In the genomic region with DNA sequence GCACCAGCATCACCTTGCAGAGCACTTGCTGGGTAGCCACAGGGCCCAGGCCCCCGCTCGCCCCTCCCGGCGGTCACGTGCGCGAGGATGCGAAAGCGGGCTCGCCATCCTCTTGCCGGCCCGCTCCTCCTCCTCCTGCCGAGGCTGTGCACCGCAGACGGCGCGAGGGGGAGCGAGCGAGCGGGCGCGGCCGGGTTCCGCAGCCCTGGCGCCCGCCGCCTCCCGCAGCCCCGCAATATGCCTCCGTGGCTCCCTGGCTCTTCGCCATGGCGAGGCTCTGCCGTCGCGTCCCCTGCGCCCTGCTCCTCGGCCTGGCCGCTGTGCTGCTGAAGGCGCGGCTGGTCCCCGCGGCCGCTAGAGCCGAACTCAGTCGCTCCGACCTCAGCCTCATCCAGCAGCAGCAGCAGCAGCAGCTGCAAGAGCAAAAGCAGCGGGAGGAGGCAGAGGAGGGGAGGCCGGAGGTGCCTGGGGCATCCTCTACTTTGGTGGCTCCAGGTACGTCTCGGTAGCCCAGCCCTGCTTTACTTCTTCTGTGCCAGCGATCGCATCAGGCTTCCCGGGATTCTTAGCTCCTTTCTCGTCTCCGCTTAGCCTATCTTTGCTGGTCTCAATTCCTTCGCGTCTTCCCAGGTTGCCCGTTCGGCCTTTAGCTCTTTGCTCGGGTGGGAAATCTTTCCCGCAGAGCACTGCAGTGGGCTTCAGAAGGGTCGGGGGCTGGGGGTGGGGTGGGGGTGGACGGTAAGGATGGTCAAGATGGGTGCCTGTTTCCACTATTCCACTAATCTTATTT, we compare ENCODE assay signal across 8 mouse cellular contexts. TPM values are rescaled to one million over a fixed set of nuclear protein-coding genes. Genes with fewer than 3 reads are reported as not detected.
A peak's percentile ranks its signal among the peaks of the same experiment; 100 is the strongest.
DNase-seq lines count a peak whose midpoint lies in the region; ATAC-seq lines count a peak whose summit lies in the region.

A gene (plus strand): TSS at position 154 of the 790 bp plus-strand sequence.

- peak within 1 kb of the TSS; percentile 92 for H3K9ac ChIP-seq in forebrain, embryonic 15.5 days (replicated peaks)
- H3K9ac ChIP-seq in neural tube, embryonic 15.5 days (replicated peaks): peak within 1 kb of the TSS; percentile 97

- H3K9me3 ChIP-seq in forebrain, embryonic 15.5 days: no peaks in the 10 kb centered on the region
- H3K9me3 ChIP-seq in neural tube, embryonic 15.5 days (replicated peaks): no peaks in the 10 kb centered on the region

- peak within 1 kb of the TSS; percentile 62 for H3K4me3 ChIP-seq in forebrain, embryonic 15.5 days
- peak within 1 kb of the TSS; percentile 91 for H3K4me3 ChIP-seq in neural tube, embryonic 15.5 days (replicated peaks)

- H3K27ac ChIP-seq in forebrain, embryonic 15.5 days (replicated peaks): peak within 1 kb of the TSS; percentile 92
- H3K27ac ChIP-seq in neural tube, embryonic 15.5 days (replicated peaks): peak within 1 kb of the TSS; percentile 99

- peak; percentile 30 for DNase-seq in c-Kit-positive CD71-negative TER-119-negative erythroid progenitor cells, embryonic 14.5 days (ENCODE audit: low read depth)
- peak; percentile 38 for DNase-seq in heart, postnatal 25 days (ENCODE audit: low spot score)
- peak; percentile 82 to 90 for DNase-seq in layer of hippocampus, adult 18-20 months (ENCODE audit: low spot score in 2 of 2)
- peak; percentile 51 to 59 for DNase-seq in lung, adult 18-20 months
- DNase-seq in testis, postnatal 10 days (ENCODE audit: low spot score): peak; percentile 75

- under 1% methylated on average over 63 of the region's 63 CpGs for WGBS in forebrain, embryonic 15.5 days
- under 1% methylated on average over 47 of the region's 63 CpGs for WGBS in neural tube, embryonic 15.5 days

- peaks cover 30% of the 10 kb centered on the region for H3K4me1 ChIP-seq in forebrain, embryonic 15.5 days
- H3K4me1 ChIP-seq in neural tube, embryonic 15.5 days: peaks cover 22% of the 10 kb centered on the region

- ATAC-seq in CD4-positive, CD25-positive, alpha-beta regulatory T cell, adult 4 months: peak; percentile 79
- ATAC-seq in forebrain, embryonic 15.5 days (replicated peaks): peak; percentile 95
- ATAC-seq in neural tube, embryonic 15.5 days (ENCODE audit: low FRiP score): peak; percentile 95

- intact Hi-C loops in heart, postnatal 25 days (cut with DNase I): no loop called here

- H3K27me3 ChIP-seq in forebrain, embryonic 15.5 days: no peaks in the 10 kb centered on the region
- H3K27me3 ChIP-seq in neural tube, embryonic 15.5 days (replicated peaks): no peaks in the 10 kb centered on the region

- H3K36me3 ChIP-seq in forebrain, embryonic 15.5 days: no peaks in the 10 kb centered on the region
- H3K36me3 ChIP-seq in neural tube, embryonic 15.5 days: no peaks in the 10 kb centered on the region

- H3K4me2 ChIP-seq in forebrain, embryonic 15.5 days (replicated peaks): peak within 1 kb of the TSS; percentile 55
- H3K4me2 ChIP-seq in neural tube, embryonic 15.5 days: peak within 1 kb of the TSS; percentile 63

RNA-seq across cellular contexts. Expression of the gene that starts here (rescaled TPM):
- under 1 TPM; 0.34 to 0.50 TPM for polyA plus RNA-seq in CD4-positive, CD25-positive, alpha-beta regulatory T cell, adult 4 months (2017; shearing (Covaris generic))
- 63.5 and 67.5 TPM in 2 replicates for polyA plus RNA-seq in forebrain, embryonic 15.5 days (2015; fragmentation: Nextera tagmentation; extraction: Ambion mirVana)
- total RNA-seq in heart, postnatal 25 days (2021): 1 to 10 TPM in 1 of 2 experiments, under 1 TPM in 1; 0.81 to 1.4 TPM
- 100 to 1,000 TPM; 203 to 205 TPM for total RNA-seq in layer of hippocampus, adult 18-20 months (2021)
- 69.8 and 79.0 TPM in 2 replicates for polyA plus RNA-seq in neural tube, embryonic 15.5 days (2015; fragmentation: Nextera tagmentation; extraction: Ambion mirVana)

Comparison
In these comparisons a context has a peak if more than half of its experiments do, and no peak if none do; other contexts are left out.
1. Peak in every context shown above with its lines: DNase-seq, ATAC-seq, H3K4me3 ChIP-seq and H3K27ac ChIP-seq.
2. RNA of the gene that starts here (total RNA-seq): 203 to 205 TPM in layer of hippocampus, adult 18-20 months; 0.81 to 1.4 TPM in heart, postnatal 25 days; every median in the first group is over 10 times any median in the second.
3. RNA of the gene that starts here (polyA plus RNA-seq): 69.8 to 79.0 TPM in neural tube, embryonic 15.5 days and 63.5 to 67.5 TPM in forebrain, embryonic 15.5 days; 0.34 to 0.50 TPM in CD4-positive, CD25-positive, alpha-beta regulatory T cell, adult 4 months; every median in the first group is over 10 times any median in the second.
4. Peak in ATAC-seq in CD4-positive, CD25-positive, alpha-beta regulatory T cell, adult 4 months; RNA of the gene not detected or under 1 TPM.
5. DNase-seq: peak in every context shown above with its lines; median percentile 86 in layer of hippocampus, adult 18-20 months; 75 in testis, postnatal 10 days; 55 in lung, adult 18-20 months; 38 in heart, postnatal 25 days; 30 in c-Kit-positive CD71-negative TER-119-negative erythroid progenitor cells, embryonic 14.5 days.